Mouse (Mus musculus): ENCODE data around the gene Pwp2. TPM values are rescaled to one million over a fixed set of nuclear protein-coding genes. Genes with fewer than 3 reads are reported as not detected.

The Pwp2 gene
- 14.1 and 14.2 TPM in 2 replicates for polyA plus RNA-seq (2016; fragmentation: Nextera tagmentation; extraction: Ambion mirVana)

- Histone ChIP-seq H3K4me3 (peak within 1 kb of the TSS; percentile 77), H3K4me2 (peak within 1 kb of the TSS; percentile 90), H3K9me3 (replicated peaks) (no peaks in the 10 kb centered on the region), H3K36me3 (peaks cover 63% of the 10 kb centered on the region), H3K27ac (ENCODE audit: poor library complexity, severe bottlenecking) (peak within 1 kb of the TSS; percentile 67), H3K4me1 (replicated peaks) (peaks cover 9% of the 10 kb centered on the region), H3K27me3 (replicated peaks) (no peaks in the 10 kb centered on the region), H3K9ac (peak within 1 kb of the TSS; percentile 74)
- 1% methylated on average over 47 of the region's 47 CpGs for WGBS
- ATAC-seq (ENCODE audit: insufficient number of reproducible peaks, low FRiP score) = peak; percentile 93
Measured at GRCm38 (mm10) chr10:78184531-78185380, at the start of gene Pwp2. Gene Pwp2 (minus strand): TSS chr10:78185149.

- ATAC-seq (ENCODE audit: insufficient number of reproducible peaks, low FRiP score) = no peak
- Histone ChIP-seq H3K9ac (no peak overlapping the region), H3K9me3 (replicated peaks) (no peaks in the 10 kb centered on the region), H3K27ac (ENCODE audit: poor library complexity, severe bottlenecking) (no peak overlapping the region), H3K36me3 (peaks cover 25% of the 10 kb centered on the region), H3K4me3 (no peak overlapping the region), H3K4me1 (replicated peaks) (peaks cover 9% of the 10 kb centered on the region), H3K4me2 (no peak overlapping the region), H3K27me3 (replicated peaks) (no peaks in the 10 kb centered on the region)
- 79% methylated on average over 6 of the region's 6 CpGs for WGBS
Measured at GRCm38 (mm10) chr10:78233756-78234155, 48.8 kb upstream of the Pwp2 start.

- Histone ChIP-seq H3K4me3 (no peak overlapping the region), H3K4me1 (replicated peaks) (peaks cover 9% of the 10 kb centered on the region), H3K36me3 (peaks cover 25% of the 10 kb centered on the region), H3K27me3 (replicated peaks) (no peaks in the 10 kb centered on the region), H3K27ac (ENCODE audit: poor library complexity, severe bottlenecking) (no peak overlapping the region), H3K9me3 (replicated peaks) (no peaks in the 10 kb centered on the region), H3K9ac (no peak overlapping the region), H3K4me2 (no peak overlapping the region)
- WGBS = 89% methylated on average over 5 of the region's 5 CpGs
- ATAC-seq (ENCODE audit: insufficient number of reproducible peaks, low FRiP score) = no peak
Measured at GRCm38 (mm10) chr10:78233161-78233560, 48.2 kb upstream of the Pwp2 start.

- no peak overlapping the region for H3K27ac ChIP-seq (ENCODE audit: poor library complexity, severe bottlenecking)
- peaks cover 9% of the 10 kb centered on the region for H3K4me1 ChIP-seq (replicated peaks)
- no peaks in the 10 kb centered on the region for H3K27me3 ChIP-seq (replicated peaks)
- no peaks in the 10 kb centered on the region for H3K9me3 ChIP-seq (replicated peaks)
- no peak for ATAC-seq (ENCODE audit: insufficient number of reproducible peaks, low FRiP score)
- H3K4me2 ChIP-seq = no peak overlapping the region
- no peak overlapping the region for H3K9ac ChIP-seq
- H3K36me3 ChIP-seq = peaks cover 30% of the 10 kb centered on the region
- WGBS = 70% methylated on average over 4 of the region's 4 CpGs
- H3K4me3 ChIP-seq = no peak overlapping the region
Measured at GRCm38 (mm10) chr10:78232301-78232980, 47.5 kb upstream of the Pwp2 start.

- H3K9ac ChIP-seq = no peak overlapping the region
- no peak for ATAC-seq (ENCODE audit: insufficient number of reproducible peaks, low FRiP score)
- H3K4me1 ChIP-seq (replicated peaks) = peaks cover 6% of the 10 kb centered on the region
- H3K36me3 ChIP-seq = peaks cover 40% of the 10 kb centered on the region
- H3K4me2 ChIP-seq = no peak overlapping the region
- no peak overlapping the region for H3K27ac ChIP-seq (ENCODE audit: poor library complexity, severe bottlenecking)
- WGBS = 91% methylated on average over 5 of the region's 5 CpGs
- H3K27me3 ChIP-seq (replicated peaks) = no peaks in the 10 kb centered on the region
- no peak overlapping the region for H3K4me3 ChIP-seq
- no peaks in the 10 kb centered on the region for H3K9me3 ChIP-seq (replicated peaks)
Measured at GRCm38 (mm10) chr10:78228560-78228928, 43.6 kb upstream of the Pwp2 start.

GRCm38 (mm10) chr10:78227875-78228559, 43.1 kb upstream of the Pwp2 start:
- H3K4me2 ChIP-seq = no peak overlapping the region
- no peak overlapping the region for H3K27ac ChIP-seq (ENCODE audit: poor library complexity, severe bottlenecking)
- H3K36me3 ChIP-seq = peaks cover 40% of the 10 kb centered on the region
- H3K27me3 ChIP-seq (replicated peaks) = no peaks in the 10 kb centered on the region
- H3K4me3 ChIP-seq = no peak overlapping the region
- peaks cover 9% of the 10 kb centered on the region for H3K4me1 ChIP-seq (replicated peaks)
- ATAC-seq (ENCODE audit: insufficient number of reproducible peaks, low FRiP score) = no peak
- no peaks in the 10 kb centered on the region for H3K9me3 ChIP-seq (replicated peaks)
- WGBS = 87% methylated on average over 8 of the region's 8 CpGs
- no peak overlapping the region for H3K9ac ChIP-seq

GRCm38 (mm10) chr10:78224136-78224535, 39.2 kb upstream of the Pwp2 start:
- no peak overlapping the region for H3K4me2 ChIP-seq
- H3K4me3 ChIP-seq = no peak overlapping the region
- 86% methylated on average over 6 of the region's 6 CpGs for WGBS
- H3K4me1 ChIP-seq (replicated peaks) = peaks cover 8% of the 10 kb centered on the region
- no peak for ATAC-seq (ENCODE audit: insufficient number of reproducible peaks, low FRiP score)
- peaks cover 55% of the 10 kb centered on the region for H3K36me3 ChIP-seq
- H3K27ac ChIP-seq (ENCODE audit: poor library complexity, severe bottlenecking) = no peak overlapping the region
- H3K27me3 ChIP-seq (replicated peaks) = no peaks in the 10 kb centered on the region
- no peak overlapping the region for H3K9ac ChIP-seq
- H3K9me3 ChIP-seq (replicated peaks) = no peaks in the 10 kb centered on the region

GRCm38 (mm10) chr10:78222908-78223307, 38.0 kb upstream of the Pwp2 start:
- H3K4me3 ChIP-seq = no peak overlapping the region
- H3K4me1 ChIP-seq (replicated peaks) = peaks cover 8% of the 10 kb centered on the region
- peaks cover 56% of the 10 kb centered on the region for H3K36me3 ChIP-seq
- no peaks in the 10 kb centered on the region for H3K9me3 ChIP-seq (replicated peaks)
- H3K9ac ChIP-seq = no peak overlapping the region
- 75% methylated on average over 4 of the region's 4 CpGs for WGBS
- ATAC-seq (ENCODE audit: insufficient number of reproducible peaks, low FRiP score) = no peak
- no peaks in the 10 kb centered on the region for H3K27me3 ChIP-seq (replicated peaks)
- H3K27ac ChIP-seq (ENCODE audit: poor library complexity, severe bottlenecking) = no peak overlapping the region
- H3K4me2 ChIP-seq = no peak overlapping the region

- Histone ChIP-seq H3K4me1 (replicated peaks) (peaks cover 8% of the 10 kb centered on the region), H3K9me3 (replicated peaks) (no peaks in the 10 kb centered on the region), H3K4me3 (no peak overlapping the region), H3K27me3 (replicated peaks) (no peaks in the 10 kb centered on the region), H3K9ac (no peak overlapping the region), H3K36me3 (peaks cover 61% of the 10 kb centered on the region), H3K4me2 (no peak overlapping the region), H3K27ac (ENCODE audit: poor library complexity, severe bottlenecking) (no peak overlapping the region)
- 85% methylated on average over 7 of the region's 7 CpGs for WGBS
- ATAC-seq (ENCODE audit: insufficient number of reproducible peaks, low FRiP score) = no peak
Measured at GRCm38 (mm10) chr10:78221315-78221714, 36.4 kb upstream of the Pwp2 start.

- WGBS = 90% methylated on average over 1 of the region's 1 CpGs
- Histone ChIP-seq H3K9me3 (replicated peaks) (no peaks in the 10 kb centered on the region), H3K9ac (no peak overlapping the region), H3K36me3 (peaks cover 73% of the 10 kb centered on the region), H3K27me3 (replicated peaks) (no peaks in the 10 kb centered on the region), H3K27ac (ENCODE audit: poor library complexity, severe bottlenecking) (no peak overlapping the region), H3K4me2 (no peak overlapping the region), H3K4me3 (no peak overlapping the region), H3K4me1 (replicated peaks) (peaks cover 8% of the 10 kb centered on the region)
- ATAC-seq (ENCODE audit: insufficient number of reproducible peaks, low FRiP score) = no peak
Measured at GRCm38 (mm10) chr10:78219528-78219927, 34.6 kb upstream of the Pwp2 start.

- 85% methylated on average over 6 of the region's 6 CpGs for WGBS
- Histone ChIP-seq H3K4me3 (no peak overlapping the region), H3K4me1 (replicated peaks) (peaks cover 8% of the 10 kb centered on the region), H3K27me3 (replicated peaks) (no peaks in the 10 kb centered on the region), H3K9me3 (replicated peaks) (no peaks in the 10 kb centered on the region), H3K4me2 (no peak overlapping the region), H3K9ac (no peak overlapping the region), H3K36me3 (peaks cover 83% of the 10 kb centered on the region), H3K27ac (ENCODE audit: poor library complexity, severe bottlenecking) (no peak overlapping the region)
- no peak for ATAC-seq (ENCODE audit: insufficient number of reproducible peaks, low FRiP score)
Measured at GRCm38 (mm10) chr10:78218576-78218975, 33.6 kb upstream of the Pwp2 start.

All from heart, embryonic 12.5 days (tissue).